Comparison of ENCODE assay signal across 8 mouse cellular contexts in the genomic region with DNA sequence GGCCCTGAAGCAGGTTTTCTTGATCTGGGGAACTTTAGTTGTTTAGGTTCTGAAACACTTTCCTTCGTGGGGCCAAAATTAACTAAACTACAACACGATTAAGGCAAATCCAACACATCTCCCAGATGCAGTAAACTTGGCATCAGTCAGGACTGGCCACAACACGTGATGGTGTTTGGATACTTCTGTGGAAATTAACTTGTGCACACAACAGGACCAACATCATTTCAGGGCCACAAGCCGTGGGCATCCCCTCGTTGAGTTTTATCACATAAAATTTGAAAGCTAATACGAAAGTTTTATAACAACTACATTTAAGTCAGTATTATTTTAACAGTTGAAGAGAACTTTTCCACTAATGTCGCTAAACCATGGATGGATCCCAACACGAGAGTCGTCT. TPM values are rescaled to one million over a fixed set of nuclear protein-coding genes. Genes with fewer than 3 reads are reported as not detected.
A peak's percentile ranks its signal among the peaks of the same experiment; 100 is the strongest.
DNase-seq lines count a peak whose midpoint lies in the region; ATAC-seq and TF ChIP-seq lines count a peak whose summit lies in the region.

No protein-coding gene starts in this region.

- H3K9ac ChIP-seq in liver, adult 2 months (ENCODE audit: low read depth, low read length): peak overlapping the region; percentile 95; the same call in 1 of the 2 replicates
- peak overlapping the region; percentile 96 for H3K9ac ChIP-seq in embryonic facial prominence, embryonic 11.5 days (replicated peaks; ENCODE audit: low read length)
- peak overlapping the region; percentile 98 for H3K9ac ChIP-seq in intestine, embryonic 14.5 days (ENCODE audit: low read length)
- H3K9ac ChIP-seq in neural tube, embryonic 11.5 days (ENCODE audit: low read length): peak overlapping the region; percentile 99

- ATAC-seq in embryonic facial prominence, embryonic 11.5 days (replicated peaks; ENCODE audit: insufficient number of reproducible peaks, low FRiP score, low TSS enrichment, low read depth): no peak
- ATAC-seq in intestine, embryonic 14.5 days (replicated peaks; ENCODE audit: low FRiP score, low TSS enrichment, low read depth): no peak
- no peak for ATAC-seq in neural tube, embryonic 11.5 days (ENCODE audit: insufficient read depth, low FRiP score, low TSS enrichment)

- H3K4me2 ChIP-seq in embryonic facial prominence, embryonic 11.5 days (ENCODE audit: low read depth, low read length): peak overlapping the region; percentile 35
- peak overlapping the region; percentile 69 for H3K4me2 ChIP-seq in intestine, embryonic 14.5 days (ENCODE audit: low read length)
- H3K4me2 ChIP-seq in neural tube, embryonic 11.5 days (ENCODE audit: low read depth): peak overlapping the region; percentile 48

- peak; percentile 39 for DNase-seq in liver, adult 2 months (ENCODE audit: extremely low read depth, low read depth, low spot score)
- no peak for DNase-seq in liver
- DNase-seq in embryonic facial prominence, embryonic 11.5 days (ENCODE audit: low spot score): no peak
- DNase-seq in intestine, embryonic 14.5 days (ENCODE audit: low spot score): no peak
- no peak for DNase-seq in neural tube, embryonic 11.5 days (ENCODE audit: low spot score)
- DNase-seq in urinary bladder, postnatal 14 days (ENCODE audit: low spot score): no peak
- DNase-seq in urinary bladder, adult 18-20 months (ENCODE audit: low spot score in 2 of 2): no peak
- no peak for DNase-seq in thymus, postnatal 10 days (ENCODE audit: low spot score in 2 of 2)

- no peak for TF ChIP-seq CTCF in liver, adult 2 months (IDR thresholded peaks at IDR 0.05; ENCODE audit: low read depth, low read length)

- no peak for TF ChIP-seq POLR2A in liver, adult 2 months (IDR thresholded peaks at IDR 0.05; ENCODE audit: extremely low read depth, insufficient read depth, low read length)

- no peaks in the 10 kb centered on the region for H3K27me3 ChIP-seq in liver, adult 2 months (ENCODE audit: control insufficient read depth, insufficient read depth, low read length)
- no peaks in the 10 kb centered on the region for H3K27me3 ChIP-seq in embryonic facial prominence, embryonic 11.5 days (ENCODE audit: control insufficient read depth, insufficient read depth, low read length)
- no peaks in the 10 kb centered on the region for H3K27me3 ChIP-seq in intestine, embryonic 14.5 days (replicated peaks; ENCODE audit: control insufficient read depth, insufficient read depth, low read length)
- no peaks in the 10 kb centered on the region for H3K27me3 ChIP-seq in neural tube, embryonic 11.5 days (ENCODE audit: control insufficient read depth, insufficient read depth, low read length)

- H3K36me3 ChIP-seq in liver, adult 2 months (ENCODE audit: control insufficient read depth, insufficient read depth, low read length): peaks cover 1% of the 10 kb centered on the region; the same call in 1 of the 2 replicates
- H3K36me3 ChIP-seq in embryonic facial prominence, embryonic 11.5 days (replicated peaks; ENCODE audit: control insufficient read depth, insufficient read depth, low read depth, low read length): no peaks in the 10 kb centered on the region
- H3K36me3 ChIP-seq in intestine, embryonic 14.5 days (ENCODE audit: control insufficient read depth, insufficient read depth, low read length): peaks cover 17% of the 10 kb centered on the region; the same call in 1 of the 2 replicates
- no peaks in the 10 kb centered on the region for H3K36me3 ChIP-seq in neural tube, embryonic 11.5 days (ENCODE audit: control insufficient read depth, insufficient read depth, low read length)

- peak overlapping the region; percentile 26; the same call in 1 of the 2 replicates for H3K4me3 ChIP-seq in liver, adult 2 months (ENCODE audit: insufficient read depth, low read depth, low read length)
- peak overlapping the region; percentile 74 for H3K4me3 ChIP-seq in embryonic facial prominence, embryonic 11.5 days (ENCODE audit: low read depth, low read length)
- H3K4me3 ChIP-seq in intestine, embryonic 14.5 days (ENCODE audit: low read depth, low read length): peak overlapping the region; percentile 79
- H3K4me3 ChIP-seq in neural tube, embryonic 11.5 days (ENCODE audit: low read depth, low read length): peak overlapping the region; percentile 83

- H3K79me2 ChIP-seq in liver, adult 2 months (ENCODE audit: control insufficient read depth, insufficient read depth, low read length): peaks cover 23% of the 10 kb centered on the region

- H3K4me1 ChIP-seq in liver, adult 2 months (ENCODE audit: control insufficient read depth, insufficient read depth, low read length): peaks cover 8% of the 10 kb centered on the region
- no peaks in the 10 kb centered on the region for H3K4me1 ChIP-seq in embryonic facial prominence, embryonic 11.5 days (ENCODE audit: control insufficient read depth, insufficient read depth, low read length)
- H3K4me1 ChIP-seq in intestine, embryonic 14.5 days (replicated peaks; ENCODE audit: control insufficient read depth, insufficient read depth, low read length): peaks cover 16% of the 10 kb centered on the region
- peaks cover 10% of the 10 kb centered on the region for H3K4me1 ChIP-seq in neural tube, embryonic 11.5 days (ENCODE audit: control insufficient read depth, insufficient read depth, low read length)

- no peaks in the 10 kb centered on the region for H3K9me3 ChIP-seq in embryonic facial prominence, embryonic 11.5 days (replicated peaks; ENCODE audit: control insufficient read depth, low read length)
- H3K9me3 ChIP-seq in intestine, embryonic 14.5 days (ENCODE audit: control insufficient read depth, low read length): no peaks in the 10 kb centered on the region
- no peaks in the 10 kb centered on the region for H3K9me3 ChIP-seq in neural tube, embryonic 11.5 days (ENCODE audit: control insufficient read depth, low read length)

- WGBS in liver, adult 2 months: 19% methylated on average over 9 of the region's 9 CpGs
- WGBS in embryonic facial prominence, embryonic 11.5 days: 40% methylated on average over 9 of the region's 9 CpGs
- 28% methylated on average over 9 of the region's 9 CpGs for WGBS in intestine, embryonic 14.5 days
- whole genome bisulfite sequencing in neural tube, embryonic 11.5 days: 50% methylated on average over 9 of the region's 9 CpGs

- no peak overlapping the region for H3K27ac ChIP-seq in liver, adult 2 months (replicated peaks; ENCODE audit: insufficient read depth, low read depth, low read length)
- no peak overlapping the region for H3K27ac ChIP-seq in embryonic facial prominence, embryonic 11.5 days (replicated peaks; ENCODE audit: low read depth, low read length)
- H3K27ac ChIP-seq in intestine, embryonic 14.5 days (ENCODE audit: low read depth): peak overlapping the region; percentile 98; the same call in 1 of the 2 replicates
- peak overlapping the region; percentile 99; the same call in 1 of the 2 replicates for H3K27ac ChIP-seq in neural tube, embryonic 11.5 days (ENCODE audit: low read depth, low read length)

RNA-seq across cellular contexts. Expression of a gene that starts 1.9 kb away (rescaled TPM):
- 33.7 and 35.0 TPM in 2 replicates for total RNA-seq in liver, adult 2 months (2014; rRNA removed)
- polyA plus RNA-seq in liver, adult 2 months (2012; rRNA removed): 3.9 and 4.5 TPM in 2 replicates
- 88.6 and 93.9 TPM in 2 replicates for polyA plus RNA-seq in embryonic facial prominence, embryonic 11.5 days (2014; fragmentation: Nextera tagmentation; extraction: Ambion mirVana)
- 81.6 and 85.1 TPM in 2 replicates for polyA plus RNA-seq in intestine, embryonic 14.5 days (2014; fragmentation: Nextera tagmentation; extraction: Ambion mirVana)
- 66.8 and 77.1 TPM in 2 replicates for polyA plus RNA-seq in neural tube, embryonic 11.5 days (2014; fragmentation: Nextera tagmentation; extraction: Ambion mirVana)

Comparison
In these comparisons a context has a peak if more than half of its experiments do, and no peak if none do; other contexts are left out.
1. H3K27ac ChIP-seq: peak in intestine, embryonic 14.5 days (single experiment) and neural tube, embryonic 11.5 days (single experiment); none in liver, adult 2 months (single experiment) and embryonic facial prominence, embryonic 11.5 days (single experiment).
2. H3K4me3 ChIP-seq: peak in every context shown above with its lines; median percentile 83 in neural tube, embryonic 11.5 days; 79 in intestine, embryonic 14.5 days; 74 in embryonic facial prominence, embryonic 11.5 days; 26 in liver, adult 2 months.
3. RNA of a gene that starts 1.9 kb away (polyA plus RNA-seq): 88.6 to 93.9 TPM in embryonic facial prominence, embryonic 11.5 days, 81.6 to 85.1 TPM in intestine, embryonic 14.5 days and 66.8 to 77.1 TPM in neural tube, embryonic 11.5 days; 3.9 to 4.5 TPM in liver, adult 2 months; every median in the first group is over 10 times any median in the second.
4. Peak in every context shown above with its lines, with median percentiles within 50 percentile points of each other: H3K9ac ChIP-seq and H3K4me2 ChIP-seq.